Mouse (Mus musculus) midbrain, postnatal 0 days (tissue): ENCODE data around the gene Prkd3. TPM values are rescaled to one million over a fixed set of nuclear protein-coding genes. Genes with fewer than 3 reads are reported as not detected.

Source experiments
- ATAC-seq: fragments of 200-750 bp; cut with Nextera tagmentation; 2 replicates; pipeline ENCODE4 v1.8.0; 2017; ENCODE audit warnings: moderate number of reproducible peaks, mild to moderate bottlenecking, moderate TSS enrichment, moderate library complexity; ENCODE audit not compliant: low FRiP score
- DNase-seq: peaks from one replicate; pipeline ENCODE4 v3.0.0-alpha.2; 2015; ENCODE audit warnings: low spot score
- H3K27ac ChIP-seq: fragments of 300-500 bp; sonication (generic); 2 replicates; pipeline ENCODE4 v1.5.1; 2014; ENCODE audit warnings: low read depth, mild to moderate bottlenecking, low read length, mixed read lengths
- H3K27me3 ChIP-seq: fragments of 300-500 bp; sonication (generic); 2 replicates; pipeline ENCODE4 v1.6.1; 2014; ENCODE audit warnings: low read length, control low read depth, mixed read lengths; ENCODE audit not compliant: insufficient read depth
- H3K36me3 ChIP-seq: fragments of 300-500 bp; sonication (generic); 2 replicates; pipeline ENCODE4 v1.6.1; 2014; ENCODE audit warnings: low read length, control low read depth, mixed read lengths; ENCODE audit not compliant: insufficient read depth
- H3K4me1 ChIP-seq: fragments of 300-500 bp; sonication (generic); 2 replicates; pipeline ENCODE4 v1.6.1; 2014; ENCODE audit warnings: mild to moderate bottlenecking, control low read depth, antibody characterized with exemption, low read length, mixed read lengths; ENCODE audit not compliant: insufficient read depth
- H3K4me2 ChIP-seq: fragments of 300-500 bp; sonication (generic); 2 replicates; pipeline ENCODE4 v1.6.1; 2014; ENCODE audit warnings: low read depth, mild to moderate bottlenecking, low read length, mixed read lengths; ENCODE audit not compliant: poor library complexity, severe bottlenecking
- H3K4me3 ChIP-seq: fragments of 300-500 bp; sonication (generic); 2 replicates; pipeline ENCODE4 v1.5.1; 2014; ENCODE audit warnings: low read depth, mild to moderate bottlenecking, low read length, moderate library complexity
- H3K9ac ChIP-seq: fragments of 300-500 bp; sonication (generic); replicated peaks from 2 replicates; pipeline ENCODE4 v1.6.1; 2014; ENCODE audit warnings: mild to moderate bottlenecking, low read length, moderate library complexity, mixed read lengths; ENCODE audit not compliant: poor library complexity, severe bottlenecking
- H3K9me3 ChIP-seq: fragments of 300-500 bp; sonication (generic); 2 replicates; pipeline ENCODE4 v1.6.1; 2016; ENCODE audit warnings: low read length, control low read depth
- CTCF ChIP-seq: IDR thresholded peaks from 2 replicates; pipeline ENCODE4 v1.5.1; 2016; ENCODE audit warnings: antibody characterized with exemption, mild to moderate bottlenecking
- WGBS: fragments of 180-500 bp; shearing (Covaris S2); extraction: QIAGEN DNeasy Blood & Tissue Kit; methylation state at CpG from one replicate; pipeline ENCODE4 v1.1.7; 2014; 5-methylcytosine and 5-hydroxymethylcytosine counted together
- polyA plus RNA-seq: library from polyadenylated mRNA; unstranded; fragments of >200 nt; fragmentation: Nextera tagmentation; extraction: Ambion mirVana; gene quantifications from 2 replicates; pipeline ENCODE4 v1.2.1, GENCODE M21; 2015
- total RNA-seq: library from RNA; depleted of rRNA; stranded (reverse); fragments of >200 nt; gene quantifications from 2 replicates; pipeline ENCODE4 v1.2.3, GENCODE M21; 2014

The Prkd3 gene
- total and polyA plus RNA-seq, 2 experiments from 2014 or later, result 5.9 to 20.1 TPM

DNA sequence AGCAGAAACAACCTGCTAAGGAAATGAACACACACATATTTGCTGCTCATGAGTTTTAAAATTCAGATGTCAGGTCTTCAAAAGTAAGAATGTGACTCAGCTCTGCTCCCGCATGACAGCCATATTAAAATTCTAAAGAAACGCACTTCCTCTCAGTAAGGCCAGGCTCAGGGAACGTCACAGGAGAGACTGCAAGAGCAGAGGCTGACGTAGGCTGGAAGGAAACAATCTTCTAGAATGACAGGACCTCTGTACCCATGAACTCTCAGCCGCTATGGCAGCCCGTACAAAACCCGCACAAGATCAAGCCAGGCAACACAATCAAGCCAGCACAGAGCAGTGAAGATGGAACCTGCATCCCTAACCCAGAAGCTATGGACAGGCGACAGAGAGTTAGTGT is 31.6 kb downstream of the Prkd3 start:
- Histone ChIP-seq H3K4me2 (no peak overlapping the region), H3K36me3 (no peaks in the 10 kb centered on the region), H3K27ac (no peak overlapping the region), H3K9ac (no peak overlapping the region), H3K4me3 (no peak overlapping the region), H3K4me1 (no peaks in the 10 kb centered on the region), H3K27me3 (no peaks in the 10 kb centered on the region), H3K9me3 (no peaks in the 10 kb centered on the region)
- no peak for DNase-seq
- ATAC-seq, result no peak
- 78% methylated on average over 8 of the region's 8 CpGs for WGBS
- TF ChIP-seq CTCF, result no peak

DNA sequence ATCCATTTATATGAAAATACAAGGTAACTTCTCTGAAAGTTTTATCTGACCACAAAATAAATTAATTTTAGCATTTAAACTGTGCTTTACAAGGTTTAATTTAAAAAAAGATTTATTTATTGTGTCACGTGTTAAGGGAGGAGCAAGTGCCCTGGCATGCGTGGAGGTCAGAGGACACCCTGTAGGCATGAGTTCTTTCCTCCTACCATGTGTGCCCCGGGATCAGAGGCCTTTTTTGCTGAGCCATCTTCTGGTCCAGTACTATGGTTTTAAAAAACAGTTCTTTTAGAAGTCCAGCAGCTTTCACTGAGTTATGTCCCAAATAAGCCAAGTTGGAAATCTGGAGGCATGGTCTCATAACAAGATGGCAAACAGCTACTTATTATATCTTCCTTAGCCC is 36.9 kb downstream of the Prkd3 start:
- WGBS, result 92% methylated on average over 3 of the region's 3 CpGs
- Histone ChIP-seq H3K36me3 (no peaks in the 10 kb centered on the region), H3K27me3 (no peaks in the 10 kb centered on the region), H3K4me1 (no peaks in the 10 kb centered on the region), H3K9me3 (no peaks in the 10 kb centered on the region), H3K9ac (no peak overlapping the region), H3K4me3 (no peak overlapping the region), H3K4me2 (no peak overlapping the region), H3K27ac (no peak overlapping the region)
- DNase-seq (no peak), ATAC-seq (no peak)
- TF ChIP-seq CTCF, result no peak

DNA sequence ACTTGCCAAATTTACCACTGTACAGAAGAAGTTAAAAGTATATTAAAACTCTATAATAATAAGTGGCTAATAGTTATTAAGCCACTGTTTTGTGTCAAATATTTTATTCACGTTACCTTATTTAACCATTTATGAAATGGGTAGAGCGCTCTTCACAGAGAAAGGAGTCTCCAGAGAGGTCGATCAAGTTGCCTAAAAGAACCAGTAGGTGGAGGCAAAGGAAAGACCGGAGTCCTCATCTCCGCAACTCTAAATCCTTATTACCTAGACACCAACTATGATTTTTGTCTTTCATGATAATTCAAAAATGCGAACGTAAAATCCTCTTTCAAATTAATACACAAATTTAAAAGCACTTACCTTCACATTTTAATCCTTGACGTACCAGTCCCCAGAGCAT is 37.5 kb downstream of the Prkd3 start:
- H3K9me3 ChIP-seq, result no peaks in the 10 kb centered on the region
- H3K9ac ChIP-seq, result no peak overlapping the region
- H3K4me2 ChIP-seq, result no peak overlapping the region
- H3K36me3 ChIP-seq, result no peaks in the 10 kb centered on the region
- no peak for ATAC-seq
- no peak for DNase-seq
- no peak overlapping the region for H3K4me3 ChIP-seq
- TF ChIP-seq CTCF, result peak; percentile 24; the same call in 1 of the 2 replicates
- H3K27me3 ChIP-seq, result no peaks in the 10 kb centered on the region
- no peak overlapping the region for H3K27ac ChIP-seq
- no peaks in the 10 kb centered on the region for H3K4me1 ChIP-seq
- 91% methylated on average over 8 of the region's 8 CpGs for WGBS

DNA sequence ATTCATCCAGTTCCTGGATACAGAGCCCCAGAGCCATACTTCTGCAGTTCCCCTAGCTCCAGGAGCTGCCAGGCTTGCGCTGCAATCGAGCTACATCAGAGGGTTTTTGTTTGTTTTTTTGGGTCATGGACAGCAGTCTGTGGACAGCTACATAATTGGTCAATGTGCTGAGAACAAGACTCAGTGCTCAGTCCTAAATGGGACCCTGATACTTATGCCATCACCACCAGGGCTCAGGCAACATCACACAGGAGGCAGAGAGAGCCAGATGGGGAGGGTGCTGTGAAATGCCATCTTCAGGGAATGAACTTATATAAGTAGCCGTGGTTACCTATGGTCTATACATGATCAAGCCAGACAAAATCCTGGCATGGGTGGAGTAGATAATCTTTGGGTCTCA is 52.1 kb downstream of the Prkd3 start:
- Histone ChIP-seq H3K27me3 (no peaks in the 10 kb centered on the region), H3K4me1 (no peaks in the 10 kb centered on the region), H3K9me3 (no peaks in the 10 kb centered on the region), H3K4me2 (no peak overlapping the region), H3K36me3 (peaks cover 2% of the 10 kb centered on the region; the same call in 1 of the 2 replicates), H3K4me3 (no peak overlapping the region), H3K27ac (no peak overlapping the region), H3K9ac (no peak overlapping the region)
- ATAC-seq (no peak), DNase-seq (no peak)
- no peak for TF ChIP-seq CTCF
- 82% methylated on average over 3 of the region's 3 CpGs for WGBS

DNA sequence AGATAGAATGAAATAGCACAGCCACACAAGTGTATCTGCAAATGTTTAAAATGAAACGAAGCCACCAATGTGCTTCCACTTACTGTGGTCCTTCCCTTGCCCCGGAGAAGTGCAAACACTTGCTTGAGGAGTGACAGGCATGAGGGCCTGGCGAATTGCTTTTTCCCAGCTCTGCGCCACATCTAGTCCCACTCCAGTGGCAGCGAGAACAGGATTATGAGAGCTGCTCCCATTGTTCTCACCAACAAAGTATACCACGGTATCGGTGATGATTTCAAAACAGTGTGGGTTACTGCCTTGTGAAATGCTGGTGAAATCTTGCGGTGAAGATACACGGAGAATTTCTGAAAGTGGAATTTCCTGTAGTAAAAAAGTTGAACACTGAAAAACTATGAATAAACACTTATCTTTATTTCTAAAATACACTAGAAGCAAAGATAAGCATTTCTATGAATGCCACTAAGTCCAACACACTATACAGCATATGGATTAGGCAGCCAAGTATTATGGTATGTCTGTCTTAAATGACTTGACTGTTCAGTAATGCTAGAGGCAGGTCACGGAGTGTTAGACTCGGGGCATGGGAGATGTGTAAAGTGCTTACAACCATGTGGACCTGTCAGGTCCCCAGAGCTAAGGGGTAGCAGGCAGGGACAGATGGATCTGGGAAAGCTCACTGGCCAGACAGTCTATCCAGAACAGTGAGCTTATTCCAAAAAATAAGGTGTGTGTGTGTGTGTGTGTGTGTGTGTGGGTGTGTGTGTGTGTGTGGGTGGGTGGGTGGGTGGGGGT is 54.3 kb downstream of the Prkd3 start:
- Histone ChIP-seq H3K27me3 (no peaks in the 10 kb centered on the region), H3K9ac (no peak overlapping the region), H3K9me3 (no peaks in the 10 kb centered on the region), H3K36me3 (peaks cover 2% of the 10 kb centered on the region; the same call in 1 of the 2 replicates), H3K4me3 (no peak overlapping the region), H3K27ac (no peak overlapping the region), H3K4me2 (no peak overlapping the region), H3K4me1 (no peaks in the 10 kb centered on the region)
- DNase-seq, result no peak
- ATAC-seq, result no peak
- TF ChIP-seq CTCF, result no peak
- 90% methylated on average over 11 of the region's 11 CpGs for WGBS

DNA sequence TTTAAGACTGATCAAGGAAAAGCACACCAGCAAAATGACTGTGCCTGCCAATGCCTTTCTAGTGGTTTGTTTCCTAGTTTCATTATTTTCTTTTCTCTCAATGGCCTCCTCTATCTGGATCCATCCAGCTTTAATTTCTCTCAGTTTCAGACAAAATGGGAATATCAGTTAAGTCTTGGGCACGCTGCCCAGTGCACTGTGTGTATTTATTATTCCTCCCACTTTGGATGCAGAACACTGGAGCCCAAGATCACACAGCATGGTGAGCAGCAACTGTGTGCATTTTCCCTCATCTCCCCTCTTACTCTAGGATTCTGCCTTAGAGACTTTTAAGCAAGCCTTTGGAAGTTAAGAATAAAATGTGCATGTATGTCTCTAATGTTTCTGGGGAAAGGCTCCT is 56.2 kb downstream of the Prkd3 start:
- H3K4me1 ChIP-seq, result no peaks in the 10 kb centered on the region
- H3K36me3 ChIP-seq, result no peaks in the 10 kb centered on the region; the same call in 1 of the 2 replicates
- DNase-seq, result peak; percentile 49
- no peak for ATAC-seq
- H3K4me3 ChIP-seq, result no peak overlapping the region
- no peak for TF ChIP-seq CTCF
- H3K27ac ChIP-seq, result no peak overlapping the region
- no peak overlapping the region for H3K4me2 ChIP-seq
- no peak overlapping the region for H3K9ac ChIP-seq
- WGBS, result 87% methylated on average over 1 of the region's 1 CpGs
- no peaks in the 10 kb centered on the region for H3K9me3 ChIP-seq
- H3K27me3 ChIP-seq, result no peaks in the 10 kb centered on the region
